Mouse (Mus musculus) testis, adult 2 months (tissue): ENCODE measurements around the gene Hadh.

ENCODE experiments used
- CTCF ChIP-seq: fragments of 200-500 bp; IDR thresholded peaks from 2 replicates; pipeline ENCODE4 v1.5.1; 2012; ENCODE audit warnings: low read depth, mild to moderate bottlenecking, inconsistent platforms, low read length, moderate library complexity; ENCODE audit not compliant: control insufficient read depth, insufficient read depth, insufficient replicate concordance
- POLR2A ChIP-seq: fragments of 200-500 bp; IDR thresholded peaks from 2 replicates; pipeline ENCODE4 v1.6.1; 2012; ENCODE audit warnings: low read depth, mild to moderate bottlenecking, inconsistent platforms, low read length, moderate library complexity; ENCODE audit not compliant: control insufficient read depth

- TF ChIP-seq POLR2A, result no peak
- no peak for TF ChIP-seq CTCF
Observed at GRCm38 (mm10) chr3:131198991-131199390, 72.9 kb downstream of the Hadh start.
